Mouse (Mus musculus) left cerebral cortex, postnatal 10 days (tissue): ENCODE results near the gene Pcdh19. TPM values are rescaled to one million over a fixed set of nuclear protein-coding genes. Genes with fewer than 3 reads are reported as not detected.
"Not testable (repeated sequence)": the region's sequence is repeated elsewhere in the genome, so short reads cannot be mapped to it uniquely, and the experiment has no call there.

Experiments used
- DNase-seq, 2 experiments: peaks; one replicate each; pipeline ENCODE4 v3.0.0; 2021 to 2022; ENCODE audit warnings: low spot score in 2 of 2, mixed read lengths in 1 of 2; ENCODE audit errors: extremely low spot score in 1 of 2
- intact Hi-C: fragments of 180-260 bp; cut with DNase I; formaldehyde crosslinking; loops from one replicate; pipeline ENCODE4 v1.15.1; 2025
- total RNA-seq, 2 experiments: library from RNA; stranded (reverse); gene quantifications; 2 replicates each; pipeline ENCODE4 v1.2.3; 2021

Gene Pcdh19
- total RNA-seq, result 10 to 100 TPM; 79.9 to 82.9 TPM

DNA sequence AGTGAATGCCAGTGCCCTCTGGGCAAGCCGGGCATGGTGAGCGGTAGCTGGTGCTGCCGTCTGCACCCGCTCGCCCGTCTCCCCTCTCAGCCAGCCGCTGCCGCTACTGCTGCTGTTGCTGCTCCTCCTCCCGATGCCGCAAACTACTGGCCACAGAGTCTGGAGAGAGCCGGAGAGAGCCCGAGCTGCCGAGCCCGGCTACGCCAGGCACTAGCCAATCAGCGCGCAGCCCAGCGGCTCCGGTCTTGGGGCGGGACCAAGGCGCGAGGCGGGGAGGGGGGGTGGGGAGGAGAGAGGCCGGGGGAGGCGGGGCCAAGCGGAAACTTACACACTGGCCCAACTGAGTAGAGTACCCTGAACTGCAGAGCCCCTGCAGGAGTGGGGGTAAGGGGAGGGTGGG, at the start of gene Pcdh19:
Gene Pcdh19 (minus strand): TSS at position 148 of the 400 bp plus-strand sequence.
- peak; percentile 62 to 89 for DNase-seq
- intact Hi-C loops, result no loop called here

DNA sequence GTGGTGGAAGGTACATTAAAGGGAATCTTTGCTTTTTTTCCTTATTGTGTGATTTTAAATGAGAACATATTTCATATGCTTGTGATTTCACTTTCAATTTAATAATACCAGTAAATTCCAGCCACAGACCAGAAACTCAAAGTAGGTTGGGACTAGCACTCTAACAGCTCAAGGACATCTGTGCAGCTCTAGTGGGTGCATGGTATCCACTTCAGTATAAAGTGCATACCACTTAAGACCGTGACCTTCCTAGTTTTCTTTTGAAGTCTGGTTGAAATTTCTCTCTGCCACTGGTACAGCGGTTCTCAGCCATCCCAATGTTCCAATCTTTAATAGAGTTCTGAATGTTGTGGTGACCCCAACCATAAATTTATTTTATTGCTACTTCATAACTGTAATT, 47.1 kb upstream of the Pcdh19 start:
- intact Hi-C loops, result no loop called here
- no peak for DNase-seq

DNA sequence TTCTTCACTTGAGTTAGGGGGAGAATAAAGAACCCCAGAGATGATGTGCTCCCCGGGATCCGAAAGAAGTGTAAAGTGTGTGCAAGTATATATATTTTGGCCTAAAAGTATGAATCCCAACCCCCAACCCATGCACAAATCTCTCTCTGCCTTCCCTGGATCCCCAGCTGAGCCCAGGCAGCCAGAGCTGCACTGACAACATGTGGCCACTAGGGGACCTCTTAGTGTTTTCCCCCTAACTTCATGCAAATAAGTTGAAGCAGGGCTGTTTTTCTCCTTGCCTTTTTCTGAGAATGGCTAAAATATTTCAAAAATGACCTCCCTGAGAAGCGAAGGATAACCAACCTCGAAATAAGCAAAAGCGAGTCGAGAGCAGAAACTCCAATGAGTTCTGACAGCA, 46.2 kb upstream of the Pcdh19 start:
- DNase-seq, result peak in 1 of 2 experiments; percentile 22
- intact Hi-C loops, result no loop called here

DNA sequence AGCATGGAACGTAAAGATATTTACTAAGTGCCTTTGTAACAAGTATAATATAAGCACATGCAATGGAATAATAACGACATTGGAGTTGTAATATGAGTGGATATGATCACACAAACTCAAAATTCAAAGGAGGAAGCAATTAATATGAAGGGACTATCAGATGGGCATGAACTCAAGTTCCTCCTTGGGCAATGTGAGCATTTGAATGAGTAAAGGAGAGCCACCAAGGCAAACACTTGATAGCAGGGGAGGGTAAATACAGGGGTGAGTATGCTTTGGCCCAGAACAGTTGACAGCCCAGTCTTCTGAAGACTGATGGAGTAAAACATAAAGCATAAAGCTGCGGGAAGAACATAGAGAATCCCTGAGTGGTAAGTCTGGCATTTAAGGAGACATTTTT, 32.7 kb upstream of the Pcdh19 start:
- intact Hi-C loops, result no loop called here
- DNase-seq, result no peak

DNA sequence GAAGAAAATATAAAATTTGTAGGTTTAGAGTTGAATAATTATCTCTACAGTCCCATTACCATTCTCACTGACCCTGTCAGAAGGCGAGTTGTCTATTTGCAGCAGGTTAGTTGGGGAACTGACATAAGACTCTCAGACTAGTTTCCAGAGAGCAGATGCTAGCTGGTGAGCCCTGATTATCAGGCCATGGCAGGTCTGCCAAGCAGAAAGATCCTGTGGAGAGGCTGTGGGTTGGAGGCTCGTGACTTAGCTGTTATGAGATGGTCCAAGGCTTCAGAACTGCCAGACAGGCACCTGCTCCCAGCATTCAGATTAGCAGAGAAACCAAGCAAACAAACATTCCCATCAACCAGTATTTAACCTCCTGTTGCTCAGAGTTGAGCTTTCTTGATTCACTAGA, 21.8 kb upstream of the Pcdh19 start:
- DNase-seq, result no peak
- intact Hi-C loops, result no loop called here

DNA sequence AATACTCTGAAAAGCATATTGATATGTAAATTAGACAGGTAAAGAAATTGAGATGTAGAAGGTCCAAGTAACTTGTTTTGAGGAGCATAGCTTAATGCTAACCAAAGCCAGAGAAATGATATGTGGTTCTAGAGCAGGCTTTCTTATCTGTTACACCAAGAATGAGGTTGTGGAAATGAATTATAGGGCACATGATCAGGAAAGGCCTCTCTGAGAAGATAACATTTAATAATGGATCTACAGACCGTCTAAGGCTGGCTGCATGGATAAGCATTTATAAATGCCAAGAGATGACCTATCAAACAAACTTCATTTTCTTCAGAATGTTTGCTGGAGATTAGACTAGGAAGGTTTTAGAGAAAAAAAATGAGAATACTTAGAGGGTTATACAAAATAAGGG, 14.1 kb upstream of the Pcdh19 start:
- DNase-seq, result no peak
- intact Hi-C loops, result no loop called here

DNA sequence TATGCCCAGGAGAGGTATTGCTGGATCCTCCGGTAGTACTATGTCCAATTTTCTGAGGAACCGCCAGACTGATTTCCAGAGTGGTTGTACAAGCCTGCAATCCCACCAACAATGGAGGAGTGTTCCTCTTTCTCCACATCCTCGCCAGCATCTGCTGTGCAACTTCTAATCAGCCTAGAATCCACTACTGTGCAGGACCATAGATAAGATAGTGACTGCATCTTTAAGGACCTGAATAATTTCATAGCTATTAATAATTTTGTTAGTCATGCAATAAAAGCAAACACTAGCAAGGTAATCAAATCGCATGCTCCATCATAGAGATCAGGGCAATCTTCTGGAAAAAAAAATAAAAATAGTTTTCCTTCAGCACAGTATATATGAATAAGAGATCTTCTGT, 9.1 kb upstream of the Pcdh19 start:
- intact Hi-C loops, result not testable (repeated sequence)

DNA sequence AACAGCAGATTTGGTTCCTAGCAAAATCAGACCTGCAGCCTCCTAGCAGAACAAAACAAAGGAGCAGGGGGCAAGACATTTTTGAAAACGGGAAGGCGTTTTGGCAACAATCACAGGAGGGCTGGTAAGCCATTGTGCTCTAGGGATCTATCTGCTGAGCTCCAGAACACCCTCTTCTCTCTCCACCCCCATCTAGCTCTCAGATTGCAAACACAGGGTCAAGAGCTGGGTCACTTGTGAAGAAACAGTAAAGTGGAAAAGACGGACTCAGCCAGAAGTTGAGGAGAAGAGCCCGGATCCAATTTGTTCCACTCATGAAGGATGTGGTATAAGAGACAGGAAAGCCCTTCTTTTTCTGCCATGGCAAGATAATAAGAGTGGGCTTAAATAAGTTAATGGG, 7.7 kb upstream of the Pcdh19 start:
- intact Hi-C loops, result no loop called here

More for the DNA sequence above, 9.1 kb upstream of the Pcdh19 start:
- not testable (repeated sequence) for DNase-seq

DNA sequence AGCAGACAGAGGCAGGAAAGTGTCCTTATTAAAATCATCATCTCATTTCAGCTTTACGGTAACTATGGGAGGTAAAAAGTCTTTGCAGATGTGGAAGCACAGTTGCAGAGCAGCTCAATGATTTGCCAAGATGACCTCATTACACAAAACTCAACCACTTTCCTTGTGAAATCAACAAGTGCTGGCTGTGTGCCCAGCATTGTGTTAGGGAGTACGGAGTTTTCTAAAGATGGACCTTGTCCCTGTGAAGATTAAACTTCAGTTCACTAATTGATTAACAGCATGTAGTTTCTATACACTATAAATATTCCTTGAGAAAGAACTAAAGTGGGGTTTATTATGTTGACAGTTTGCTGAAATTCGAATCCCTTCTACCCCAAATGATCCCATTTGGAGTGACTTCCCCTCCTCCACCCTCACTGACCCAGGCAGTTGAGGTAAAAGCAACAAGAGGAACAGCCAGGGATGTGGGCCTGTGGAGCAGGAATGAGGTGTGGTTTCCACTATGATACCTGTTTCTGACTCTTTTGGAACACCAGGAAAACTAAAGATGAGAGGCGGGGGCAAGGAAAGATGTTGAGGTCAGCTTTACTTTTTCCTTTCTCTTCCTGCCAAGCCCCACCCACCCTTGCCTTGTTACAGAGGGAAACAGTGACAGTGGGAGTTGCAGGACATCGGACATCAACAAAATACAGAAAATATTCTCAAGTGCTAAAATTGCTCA, 4.4 kb upstream of the Pcdh19 start:
- intact Hi-C loops, result no loop called here

More for the DNA sequence above, 7.7 kb upstream of the Pcdh19 start:
- no peak for DNase-seq

DNA sequence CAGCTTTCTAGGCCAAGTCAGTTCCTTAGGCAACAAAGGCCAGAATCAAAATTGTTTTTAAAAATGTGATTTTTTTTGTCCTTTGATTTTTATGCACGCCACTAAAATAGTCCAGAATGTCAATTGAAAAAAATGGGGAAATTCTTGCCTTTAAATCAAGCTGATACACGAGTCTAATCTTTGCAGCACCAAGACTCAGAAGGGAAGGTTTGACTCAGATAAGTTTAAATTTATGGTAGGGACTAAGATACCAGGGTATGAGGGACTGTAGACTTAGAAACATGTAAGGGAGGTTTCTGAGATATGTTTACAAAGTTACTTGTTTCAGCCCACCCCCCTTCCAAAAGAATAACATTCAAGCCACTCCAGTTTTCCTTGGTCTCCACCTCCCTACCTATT, 3.6 kb upstream of the Pcdh19 start:
- no peak for DNase-seq
- intact Hi-C loops, result no loop called here

More for the DNA sequence above, 4.4 kb upstream of the Pcdh19 start:
- peak in 1 of 2 experiments; percentile 58 for DNase-seq

DNA sequence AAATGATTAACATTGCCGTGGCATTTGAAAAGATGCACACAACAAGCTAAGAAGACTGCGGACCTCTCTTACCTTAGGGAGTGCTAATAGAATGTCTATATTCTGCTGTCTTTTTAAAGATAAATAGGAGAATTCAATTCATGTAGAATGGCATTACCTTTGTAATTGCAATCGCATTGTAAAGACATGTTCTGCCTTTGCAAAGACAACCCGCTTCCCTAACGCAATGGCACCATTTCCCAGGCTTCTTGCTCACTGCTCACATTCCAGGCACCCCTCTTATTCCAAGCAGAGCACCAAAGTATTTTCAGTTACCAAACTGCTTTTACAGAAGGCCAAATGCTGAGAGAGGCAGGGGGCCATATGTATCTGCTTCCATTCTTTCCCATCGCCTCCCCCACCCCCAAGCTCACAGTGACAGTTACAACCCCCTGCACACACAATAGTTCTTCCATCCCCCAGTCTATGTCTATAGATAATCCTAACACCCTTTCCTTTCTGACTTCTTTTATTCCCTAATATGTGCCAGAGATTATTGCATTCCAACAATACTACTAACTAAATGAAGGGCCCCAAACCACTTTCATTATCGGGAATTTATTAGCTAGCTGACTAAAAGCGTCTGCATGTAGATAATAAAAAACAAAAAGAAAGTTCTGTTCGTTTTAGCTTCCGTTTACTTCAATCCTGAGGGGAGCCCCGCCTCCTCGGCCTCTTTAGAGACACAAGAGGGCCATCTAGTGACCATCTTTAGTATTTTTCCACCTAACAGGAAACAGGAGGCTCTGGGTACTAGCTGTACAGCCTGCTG, 3.0 kb upstream of the Pcdh19 start:
- intact Hi-C loops, result no loop called here
- DNase-seq, result peak; percentile 52 to 72

DNA sequence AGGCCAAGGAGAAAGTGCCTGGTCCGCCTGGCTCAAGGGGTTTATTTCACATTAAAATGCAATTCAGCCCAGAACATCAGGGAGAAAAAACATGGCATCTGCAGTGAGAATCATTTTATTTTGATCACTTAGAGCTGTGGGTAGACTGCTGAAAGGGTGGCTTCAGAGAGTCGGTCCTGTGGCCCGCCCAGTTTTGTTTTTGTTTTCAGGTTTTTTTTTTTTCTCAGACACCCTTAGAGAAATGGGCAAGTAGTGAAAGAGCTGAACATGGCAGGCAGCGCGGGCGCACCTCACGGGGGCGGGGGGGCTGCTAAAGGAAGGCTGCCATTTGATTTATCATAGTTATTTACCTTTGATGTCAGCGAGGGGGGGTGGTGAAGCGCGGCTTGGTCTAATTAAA, 2.0 kb upstream of the Pcdh19 start:
- peak in 1 of 2 experiments; percentile 17 for DNase-seq
- intact Hi-C loops, result no loop called here

DNA sequence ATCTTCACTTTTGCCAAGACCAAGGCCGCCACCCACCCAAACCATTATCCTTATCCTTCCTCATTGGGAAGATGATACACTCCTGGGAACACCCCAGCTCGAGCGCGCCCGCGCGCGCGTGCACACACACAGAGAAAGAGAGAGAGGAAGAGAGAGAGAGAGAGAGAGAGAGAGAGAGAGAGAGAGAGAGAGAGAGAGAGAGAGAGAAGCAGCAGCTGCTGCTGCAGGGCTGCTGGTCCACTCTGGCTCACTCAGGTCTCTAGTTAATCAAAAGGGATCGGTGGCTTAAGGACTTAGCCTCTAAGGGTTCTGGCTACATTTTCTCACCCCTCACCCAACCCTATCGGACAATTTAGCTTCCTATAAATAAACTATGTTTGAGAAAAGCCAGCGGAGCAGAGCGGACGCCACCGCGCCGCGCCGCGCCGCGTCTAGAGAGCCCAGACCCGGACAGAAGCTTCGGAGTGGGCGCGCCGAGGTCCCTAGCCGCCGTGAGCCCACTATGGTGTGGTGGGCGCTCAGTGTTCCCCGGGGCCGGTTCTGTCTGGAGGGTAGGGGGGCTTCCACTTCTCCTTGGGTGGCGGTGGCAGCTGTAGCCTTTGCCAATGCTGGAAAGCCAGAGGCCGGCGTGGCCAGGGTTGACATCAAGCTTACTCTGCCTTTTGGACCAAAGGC, 926 bp upstream of the Pcdh19 start:
- intact Hi-C loops, result no loop called here
- DNase-seq, result peak in 1 of 2 experiments; percentile 45

DNA sequence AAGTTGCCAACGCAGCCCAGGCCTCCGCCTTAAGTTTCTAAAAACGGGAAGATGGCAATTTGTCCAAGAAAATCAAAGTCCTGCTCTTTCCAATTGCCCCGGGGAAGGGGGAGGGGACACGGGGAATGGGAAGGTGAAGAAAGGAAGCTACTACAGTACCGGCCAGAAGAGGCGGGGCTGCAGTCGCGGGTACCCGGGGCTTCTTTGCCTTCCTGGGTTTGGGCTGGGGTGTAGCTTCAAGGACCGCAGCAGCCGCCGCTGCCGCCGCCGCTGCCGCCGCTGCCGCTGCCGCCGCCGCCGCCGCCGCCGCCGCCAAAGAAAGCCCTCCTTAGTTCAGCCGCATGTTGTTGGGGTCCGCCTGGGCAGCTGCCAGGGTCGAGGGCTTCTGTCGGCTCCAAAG, 631 bp downstream of the Pcdh19 start:
- intact Hi-C loops, result no loop called here
- DNase-seq, result peak in 1 of 2 experiments; percentile 39

DNA sequence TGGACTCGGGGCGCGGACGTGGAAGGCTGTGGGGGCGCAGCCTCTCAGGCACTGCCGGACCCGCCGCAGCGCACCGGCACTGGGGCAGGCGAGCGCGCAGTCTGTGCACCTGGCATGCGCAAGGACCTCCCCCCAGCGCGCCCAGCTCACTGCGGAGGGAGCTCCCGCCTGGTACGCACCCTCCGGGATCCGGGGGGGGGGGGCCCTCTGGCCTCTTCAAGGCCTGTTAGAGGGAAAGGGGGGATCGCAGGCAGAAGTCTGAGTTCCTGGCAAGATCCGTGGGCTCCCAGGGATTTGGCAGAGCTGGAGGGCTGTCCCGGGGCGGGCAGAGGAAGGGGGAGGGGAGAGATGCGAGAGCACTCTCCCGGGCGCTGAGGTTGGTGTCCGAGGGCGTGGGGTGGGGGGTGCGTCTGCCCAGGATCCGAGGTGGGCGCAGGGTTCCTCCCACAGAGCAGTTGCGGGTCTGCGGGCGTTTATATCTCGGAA, 1.1 kb downstream of the Pcdh19 start:
- DNase-seq, result peak in 1 of 2 experiments; percentile 61
- intact Hi-C loops, result no loop called here

DNA sequence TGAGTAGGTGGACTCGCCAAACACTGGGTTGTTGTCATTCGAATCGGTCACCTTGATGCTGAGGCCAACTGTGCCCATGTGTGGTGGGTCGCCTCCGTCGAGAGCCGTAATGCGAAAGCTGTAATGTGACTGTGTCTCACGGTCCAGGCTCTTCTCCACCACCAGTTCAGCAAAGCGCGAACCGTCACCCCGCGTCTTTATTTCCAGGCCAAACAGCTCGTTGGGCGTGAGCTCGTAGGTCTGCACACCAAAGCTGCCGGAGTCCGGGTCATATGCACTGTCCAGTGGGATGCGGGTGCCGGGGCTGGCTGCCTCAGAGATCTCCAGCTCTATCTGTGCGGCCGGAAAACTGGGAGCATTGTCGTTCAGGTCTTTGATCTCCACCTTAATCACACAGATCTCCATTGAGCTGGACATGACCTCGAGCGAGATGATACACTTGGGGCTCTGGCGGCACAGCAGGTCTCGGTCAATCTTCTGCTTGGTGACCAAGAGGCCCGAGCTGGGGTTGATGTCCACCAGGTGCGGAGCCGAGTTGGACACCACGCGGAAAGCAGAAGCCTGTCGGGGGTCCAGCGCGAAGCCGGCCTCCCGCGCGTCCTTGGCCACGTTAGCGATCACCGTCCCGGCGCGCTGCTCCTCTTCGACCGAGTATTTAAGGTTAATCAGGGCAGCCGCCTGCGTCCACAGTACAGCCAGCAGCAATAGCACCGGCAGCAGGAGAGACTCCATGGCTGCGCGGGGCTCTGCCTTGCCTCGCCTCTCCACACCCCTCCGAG, 2.1 kb downstream of the Pcdh19 start:
- intact Hi-C loops, result no loop called here
- DNase-seq, result peak in 1 of 2 experiments; percentile 21

DNA sequence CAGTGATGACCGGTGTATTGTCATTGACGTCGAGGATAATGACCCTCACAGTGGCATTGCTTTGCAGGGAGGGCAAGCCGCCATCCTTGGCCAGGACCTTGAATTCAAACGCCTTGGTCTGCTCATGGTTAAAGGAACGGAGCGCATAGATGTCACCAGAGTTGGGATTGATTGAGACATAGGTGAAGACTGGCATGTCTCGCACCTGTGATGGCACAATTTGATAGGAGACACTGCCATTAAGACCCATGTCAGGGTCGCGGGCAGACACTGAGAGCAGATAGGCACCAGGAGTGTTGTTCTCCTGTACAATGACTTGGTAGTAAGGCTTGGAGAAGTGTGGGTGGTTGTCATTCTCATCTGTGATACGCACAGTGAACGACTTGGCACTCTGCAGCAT, 3.2 kb downstream of the Pcdh19 start:
- DNase-seq, result no peak
- intact Hi-C loops, result no loop called here

DNA sequence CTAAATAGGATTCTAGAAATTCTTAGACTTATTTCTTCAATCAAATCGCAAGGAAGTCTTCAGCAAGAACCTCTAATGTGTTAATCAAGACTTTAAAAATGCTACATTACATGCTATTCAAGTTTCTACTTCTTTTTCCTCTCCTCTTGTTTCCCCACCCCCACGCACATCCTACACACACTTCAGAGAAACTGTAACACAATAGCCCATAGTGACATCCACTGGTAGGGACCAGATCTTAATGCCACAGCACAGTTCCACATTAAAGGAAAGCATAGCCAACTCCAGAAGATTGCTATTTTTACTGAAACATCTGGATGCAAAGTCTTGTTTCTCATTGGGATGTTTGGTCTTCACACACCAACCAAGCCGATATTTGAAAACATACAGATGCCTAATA, 4.8 kb downstream of the Pcdh19 start:
- intact Hi-C loops, result no loop called here
- DNase-seq, result no peak

DNA sequence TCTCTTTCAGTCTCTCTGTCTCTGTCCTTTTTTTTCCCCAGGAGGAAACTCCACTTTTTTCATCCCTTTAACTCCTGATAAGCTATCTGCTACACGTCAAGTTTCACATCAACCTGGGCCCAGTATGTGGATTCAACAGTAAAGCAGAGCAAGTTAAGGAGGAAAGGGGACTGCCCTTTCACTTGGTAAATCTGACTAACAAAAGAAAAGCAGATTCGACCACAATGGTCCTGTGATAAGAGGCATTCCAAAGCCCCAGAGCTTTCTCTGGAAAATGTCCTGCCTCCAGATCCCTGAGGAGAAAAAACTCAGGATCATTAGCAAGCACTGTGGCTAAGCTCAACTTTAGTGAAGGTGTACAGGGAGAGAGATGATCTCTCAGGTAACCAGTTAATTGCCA, 13.7 kb downstream of the Pcdh19 start:
- intact Hi-C loops, result no loop called here
- DNase-seq, result no peak
